Mouse (Mus musculus) thymus, adult 2 months (tissue): ENCODE measurements around the gene Lpo.

Source experiments
- CTCF ChIP-seq: fragments of 200-500 bp; IDR thresholded peaks from 2 replicates; pipeline ENCODE4 v1.5.1; 2012; ENCODE audit warnings: mild to moderate bottlenecking, control low read depth, low read length, moderate library complexity, borderline replicate concordance; ENCODE audit not compliant: control insufficient read depth, poor library complexity, insufficient read depth; ENCODE audit errors: extremely low read depth
- POLR2A ChIP-seq: fragments of 200-500 bp; IDR thresholded peaks from 2 replicates; pipeline ENCODE4 v1.6.1; 2012; ENCODE audit warnings: mild to moderate bottlenecking, low read length, control low read depth, moderate library complexity; ENCODE audit not compliant: control insufficient read depth, poor library complexity, insufficient read depth; ENCODE audit errors: extremely low read depth

DNA sequence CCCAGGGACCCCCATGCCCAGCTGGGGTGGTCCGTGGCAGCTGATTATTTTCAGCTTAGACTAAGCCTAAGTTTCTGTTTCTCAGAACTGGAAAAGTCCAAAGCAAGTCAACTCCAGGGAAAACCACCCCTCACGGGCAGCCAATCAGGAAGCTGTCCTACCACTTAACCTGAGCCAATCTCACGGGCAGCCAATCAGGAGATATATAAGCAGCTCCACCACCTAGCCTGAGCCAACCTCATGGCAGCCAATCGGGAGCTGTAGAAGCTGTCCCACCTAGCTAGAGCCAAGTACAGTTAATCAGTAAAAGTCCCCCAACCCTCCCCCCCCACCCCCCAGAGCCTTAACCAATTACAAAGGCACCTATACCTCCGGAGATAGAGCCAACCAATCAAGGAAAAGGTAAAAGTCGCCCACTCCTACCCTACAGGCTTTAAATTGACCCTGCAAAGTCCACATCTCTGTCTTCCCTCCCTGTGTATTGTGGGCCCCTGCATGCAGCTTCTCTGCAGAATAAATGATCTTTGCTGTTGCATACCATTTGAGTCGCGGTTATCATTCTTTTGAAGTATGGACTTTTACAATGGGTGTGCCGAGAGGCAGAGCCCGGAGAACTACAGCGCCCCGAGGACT, 19.0 kb upstream of the Lpo start:
- TF ChIP-seq POLR2A (no peak), CTCF (no peak)
